Mouse (Mus musculus) forelimb bud, embryonic 11.5 days (tissue): ENCODE results near the gene Prtn3.
A peak's percentile ranks its signal among the peaks of the same experiment; 100 is the strongest.

Source experiments
- DNase-seq: peaks from one replicate; pipeline ENCODE4 v3.0.0-alpha.2; 2012; ENCODE audit warnings: low read depth, low spot score

Prtn3 gene

GRCm38 (mm10) chr10:79927324-79928029, 53.2 kb downstream of the Prtn3 start:
- no peak for DNase-seq

- no peak for DNase-seq
Measured at GRCm38 (mm10) chr10:79928030-79928694, 53.9 kb downstream of the Prtn3 start.

- DNase-seq, result no peak
Measured at GRCm38 (mm10) chr10:79928907-79929701, 54.8 kb downstream of the Prtn3 start.

GRCm38 (mm10) chr10:79929967-79930825, 55.9 kb downstream of the Prtn3 start:
- no peak for DNase-seq

DNA sequence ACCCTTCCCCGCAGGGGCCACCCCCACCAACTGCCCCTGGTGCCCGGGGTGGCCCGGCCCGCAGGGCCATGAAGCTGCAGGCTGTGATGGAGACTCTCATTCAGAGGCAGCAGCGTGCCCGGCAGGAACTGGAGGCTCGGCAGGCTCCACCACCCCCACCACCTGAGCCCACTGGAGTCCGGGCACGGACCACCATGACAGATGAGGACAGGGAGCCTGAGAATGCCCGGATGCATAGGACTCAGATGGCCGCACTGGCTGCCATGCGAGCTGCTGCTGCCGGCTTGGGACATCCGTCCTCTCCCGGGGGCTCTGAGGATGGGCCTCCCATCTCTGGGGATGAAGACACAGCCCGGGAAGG, 56.5 kb downstream of the Prtn3 start:
- DNase-seq, result no peak

DNA sequence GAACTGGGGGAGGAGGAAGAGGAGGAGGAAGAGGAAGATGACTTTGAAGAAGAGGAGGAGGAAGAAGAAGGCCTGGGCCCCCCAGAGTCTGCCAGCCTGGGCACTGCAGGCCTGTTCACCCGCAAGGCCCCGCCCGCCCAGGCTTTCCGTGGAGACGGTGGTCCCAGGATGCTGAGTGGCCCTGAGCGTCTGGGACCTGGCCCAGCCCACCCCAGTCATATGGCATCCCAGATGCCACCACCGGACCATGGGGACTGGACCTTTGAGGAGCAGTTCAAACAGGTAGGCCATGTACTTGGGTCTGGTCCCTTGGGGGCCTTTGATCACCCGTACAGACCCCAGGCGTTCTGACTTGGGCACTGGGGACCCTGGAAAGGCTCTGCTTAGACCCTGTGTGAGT, 57.5 kb downstream of the Prtn3 start:
- DNase-seq, result no peak

GRCm38 (mm10) chr10:79932736-79933135, 58.5 kb downstream of the Prtn3 start:
- DNase-seq, result peak; percentile 86
